Mouse (Mus musculus) cortical plate, adult 2 months (tissue): ENCODE results near the gene Edil3.

Experiments used
- CTCF ChIP-seq: fragments of 200-500 bp; IDR thresholded peaks from 2 replicates; pipeline ENCODE4 v1.5.1; 2011; ENCODE audit warnings: mild to moderate bottlenecking, control low read depth, low read length; ENCODE audit not compliant: insufficient read depth; ENCODE audit errors: extremely low read depth
- POLR2A ChIP-seq: fragments of 200-500 bp; IDR thresholded peaks from 2 replicates; pipeline ENCODE4 v1.6.1; 2011; ENCODE audit warnings: mild to moderate bottlenecking, low read length, control low read depth; ENCODE audit not compliant: insufficient read depth; ENCODE audit errors: extremely low read depth

DNA sequence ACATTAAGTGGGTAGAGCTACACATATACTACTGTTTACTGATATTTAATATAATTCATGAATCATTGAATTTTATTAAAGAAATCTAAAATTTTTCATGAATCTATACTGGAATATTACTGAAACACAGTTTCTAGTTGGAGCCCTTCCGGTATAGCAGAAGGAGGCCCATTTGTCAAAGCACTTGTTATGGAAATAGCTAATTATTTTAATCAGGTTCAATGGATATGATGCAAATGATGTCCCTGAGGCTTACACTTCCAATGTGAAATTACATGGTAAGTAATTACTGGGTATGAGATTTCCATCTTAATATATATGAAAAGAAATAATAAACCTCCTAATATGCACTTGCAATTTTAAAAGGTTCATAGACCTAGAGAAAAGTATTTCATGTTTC lies 254.9 kb downstream of the Edil3 start:
- TF ChIP-seq POLR2A (no peak), CTCF (no peak)
